22 mouse cellular contexts compared by ENCODE assay signal in the genomic region with DNA sequence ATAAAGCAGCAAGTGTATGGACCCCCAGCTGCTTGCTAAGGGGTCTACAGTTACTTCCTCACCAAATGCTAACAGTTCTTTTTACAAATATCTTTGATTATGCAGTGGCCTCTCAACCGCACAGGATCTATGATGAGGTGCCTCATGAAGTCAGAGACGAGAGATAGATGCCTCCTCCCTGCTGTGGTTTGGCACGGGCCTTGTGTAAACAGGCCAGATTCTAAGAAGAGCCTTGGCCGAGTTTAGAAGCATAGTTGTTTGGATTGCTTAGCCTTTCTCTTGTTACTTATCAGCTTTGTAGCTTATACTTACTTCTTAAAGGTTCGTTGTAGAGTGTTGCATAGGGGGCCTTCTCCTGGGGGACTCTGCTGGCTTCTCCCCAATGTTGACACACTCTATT. TPM values are rescaled to one million over a fixed set of nuclear protein-coding genes. Genes with fewer than 3 reads are reported as not detected.
DNase-seq lines count a peak whose midpoint lies in the region; TF ChIP-seq lines count a peak whose summit lies in the region.
"Had no signal": no experiment of that assay in that cellular context is flagged by ENCODE, and none has a peak within 500 bp of the region (broad histone marks: within the 10 kb centered on the region; RNA-seq: fewer than 3 reads in every experiment).

No protein-coding gene starts in this region.

- H3ac ChIP-seq in myocyte (ENCODE audit: control insufficient read depth, insufficient read length) = no peak overlapping the region

- H3K79me2 ChIP-seq in myocyte (ENCODE audit: control insufficient read depth, insufficient read depth) = peaks cover 20% of the 10 kb centered on the region

- H3K4me3 ChIP-seq in myocyte = no peak overlapping the region
- H3K4me3 ChIP-seq: embryonic facial prominence, embryonic 12.5 days; heart, embryonic 10.5 days; limb, embryonic 15.5 days; liver, embryonic 15.5 days; lung, embryonic 15.5 days had no signal

- TF ChIP-seq POLR2A in myocyte (IDR thresholded peaks at IDR 0.05; ENCODE audit: insufficient read length, low read depth) = no peak

- no peaks in the 10 kb centered on the region for H3K27me3 ChIP-seq in myocyte (ENCODE audit: control insufficient read depth, insufficient read depth, insufficient read length)
- H3K27me3 ChIP-seq: CH12.LX; embryonic facial prominence, embryonic 12.5 days; limb, embryonic 15.5 days; liver, embryonic 15.5 days; lung, embryonic 15.5 days had no signal

- peaks cover 32% of the 10 kb centered on the region for H3K36me3 ChIP-seq in myocyte (ENCODE audit: control insufficient read depth, insufficient read depth)
- H3K36me3 ChIP-seq: G1E had no signal

- peak; percentile 73 for DNase-seq in adrenal gland, adult 2 months
- DNase-seq in adrenal gland, adult 18-20 months (ENCODE audit: low spot score in 2 of 2) = no peak
- peak; percentile 16 for DNase-seq in lung, postnatal 10 days
- DNase-seq in lung, postnatal 25 days (ENCODE audit: low spot score) = no peak
- DNase-seq in adrenal gland, postnatal 10 days = peak; percentile 25
- no peak for DNase-seq in kidney, postnatal 36 days
- no peak for DNase-seq in retina, embryonic 14.5 days (ENCODE audit: low spot score)
- DNase-seq: cerebellum, adult 11-12 months; heart, postnatal 4 days; kidney, adult 8-10 months; kidney, postnatal 10 days; left cerebral cortex, postnatal 4 days; retina, postnatal 1 day had no signal

- H3K4me2 ChIP-seq in myocyte (ENCODE audit: low read depth) = peak overlapping the region; percentile 48
- H3K4me2 ChIP-seq: embryonic facial prominence, embryonic 12.5 days; hindbrain, embryonic 14.5 days; limb, embryonic 15.5 days; liver, embryonic 15.5 days; lung, embryonic 15.5 days had no signal

TF ChIP-seq in myocyte, 11 proteins besides CTCF, POLR2A, EP300 and RAD21:
- no peak for TF ChIP-seq SRF (IDR thresholded peaks at IDR 0.05; ENCODE audit: control insufficient read depth, insufficient read length, low read depth)
- TF ChIP-seq TCF3 (IDR thresholded peaks at IDR 0.05; ENCODE audit: insufficient read length, low read depth) = no peak
- TF ChIP-seq USF1 (IDR thresholded peaks at IDR 0.05; ENCODE audit: low read depth) = no peak
- no peak for TF ChIP-seq REST (IDR thresholded peaks at IDR 0.05; ENCODE audit: insufficient read depth, insufficient read length)
- TF ChIP-seq E2F4 (IDR thresholded peaks at IDR 0.05; ENCODE audit: insufficient read depth) = no peak
- TF ChIP-seq MAX (IDR thresholded peaks at IDR 0.05; ENCODE audit: low read depth) = no peak
- no peak for TF ChIP-seq POLR2AphosphoS2 (IDR thresholded peaks at IDR 0.05; ENCODE audit: insufficient read length, low read depth)
- TF ChIP-seq TCF12 (IDR thresholded peaks at IDR 0.05; ENCODE audit: insufficient read depth, poor library complexity, severe bottlenecking) = no peak
- no peak for TF ChIP-seq MYOD1 (IDR thresholded peaks at IDR 0.05; ENCODE audit: control insufficient read depth in 1 of 3, insufficient read length in 2 of 3, low read depth in 2 of 3)
- no peak for TF ChIP-seq CEBPB (IDR thresholded peaks at IDR 0.05; ENCODE audit: insufficient read depth, poor library complexity, severe bottlenecking)
- no peak for TF ChIP-seq MYOG (IDR thresholded peaks at IDR 0.05; ENCODE audit: control insufficient read depth in 1 of 3, insufficient read depth in 1 of 3, insufficient read length in 2 of 3, low read depth in 2 of 3)

RNA-seq across cellular contexts. Expression of a gene that starts 25.6 kb away (rescaled TPM):
- 10 to 100 TPM; 41.9 to 46.2 TPM for total RNA-seq in adrenal gland, adult 2 months (2021)
- polyA plus RNA-seq in adrenal gland, adult 2 months (2012; rRNA removed) = 3.0 and 3.7 TPM in 2 replicates
- total RNA-seq in adrenal gland, adult 18-20 months (2021) = 10 to 100 TPM; 26.4 to 44.8 TPM
- total RNA-seq in adrenal gland, postnatal 10 days (2021) = 10 to 100 TPM; 28.0 to 31.0 TPM
- 30.0 TPM for polyA plus RNA-seq in myocyte (2012; fragmentation: generic; extraction: Trizol)
- total RNA-seq: CH12.LX had no signal
- polyA plus RNA-seq: G1E had no signal

Comparison
In these comparisons a context has a peak if more than half of its experiments do, and no peak if none do; other contexts are left out.
1. DNase-seq: peak in adrenal gland, adult 2 months (single experiment), lung, postnatal 10 days (single experiment) and adrenal gland, postnatal 10 days (single experiment); none in adrenal gland, adult 18-20 months (0 of 2), lung, postnatal 25 days (single experiment), kidney, postnatal 36 days (0 of 2) and retina, embryonic 14.5 days (single experiment).